Mouse (Mus musculus) MEL-GATA-1-ER (cell line): ENCODE measurements around the gene Rad23a.

Experiments
- DNase-seq: peaks from one replicate; pipeline ENCODE4 v3.0.0-alpha.2; 2012; ENCODE audit warnings: low read depth; ENCODE audit errors: extremely low read depth

Gene Rad23a

DNA sequence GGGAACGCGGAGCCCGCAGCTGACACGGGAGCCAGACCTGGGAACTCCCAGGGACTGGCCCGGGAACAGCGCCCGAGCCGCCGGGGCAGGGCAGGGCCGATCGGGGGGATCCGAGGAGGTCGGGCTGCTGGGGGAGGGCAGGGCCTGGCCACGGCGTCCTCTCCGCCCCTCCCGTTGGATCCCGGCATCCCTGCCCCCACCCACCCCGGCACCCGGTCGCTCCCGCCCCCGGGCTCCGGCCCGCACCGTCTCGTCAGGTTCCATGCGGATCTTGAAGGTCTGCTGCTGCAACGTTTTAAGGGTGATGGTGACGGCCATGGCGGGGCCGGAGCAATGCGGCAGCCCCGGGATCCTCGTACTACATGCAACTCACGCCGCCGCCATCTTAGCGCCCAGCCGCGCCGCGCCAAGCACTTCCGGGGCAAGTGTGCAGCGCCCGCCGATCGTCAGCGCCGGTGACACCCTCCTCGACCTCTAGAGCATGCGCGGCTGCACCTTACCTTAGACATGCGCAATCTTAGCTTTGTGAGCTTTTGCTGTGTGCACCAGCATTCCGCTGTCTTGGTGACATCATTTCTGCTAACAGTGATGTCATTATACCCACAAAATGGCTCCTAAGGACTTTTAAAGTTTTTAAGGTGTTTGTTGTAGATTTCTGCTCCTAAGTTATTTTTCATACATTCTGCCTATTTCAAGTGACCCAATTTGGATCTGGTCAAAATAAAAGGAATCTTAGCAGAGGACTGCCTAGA is at the start of gene Rad23a:
Gene Rad23a (minus strand): TSS at position 418 of the 752 bp plus-strand sequence.
- peak; percentile 92 for DNase-seq

DNA sequence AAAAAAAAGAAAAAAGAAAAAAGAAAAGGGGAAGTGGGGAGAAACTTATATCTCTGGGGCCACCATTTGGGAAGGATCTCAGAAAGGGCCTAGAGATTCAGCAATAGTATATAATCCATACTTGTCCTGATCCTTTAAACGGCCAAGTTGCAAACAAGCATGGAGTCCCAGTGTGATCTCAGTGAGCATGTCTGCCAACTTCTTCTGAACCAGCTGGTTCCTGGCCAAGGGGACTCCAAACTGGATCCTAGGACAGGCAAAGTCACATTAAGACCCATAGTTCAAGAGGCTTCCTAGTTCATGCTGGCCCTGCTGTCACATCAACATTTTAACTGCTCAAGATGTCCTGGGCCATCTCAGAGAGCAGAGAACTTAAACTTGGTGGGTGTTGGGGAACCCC is 48.7 kb upstream of the Rad23a start:
- DNase-seq, result no peak

DNA sequence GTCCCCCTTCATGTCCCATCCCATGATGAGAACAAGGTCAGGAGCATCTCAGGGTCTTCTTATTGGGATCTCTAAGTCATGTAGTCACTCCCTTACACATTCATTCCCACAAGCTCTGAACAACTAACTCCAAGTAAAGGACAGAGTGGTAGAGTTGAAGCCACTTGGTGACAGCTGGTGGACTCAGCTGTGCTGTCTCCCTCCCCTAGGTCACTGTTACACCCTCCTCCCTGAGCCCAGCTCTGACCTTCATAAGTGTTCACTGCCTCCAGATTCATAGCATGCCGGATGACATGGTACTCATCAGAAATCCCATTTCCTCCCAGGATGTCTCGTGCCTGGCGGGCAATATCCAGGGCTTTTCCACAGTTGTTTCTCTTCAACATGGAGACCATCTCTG is 47.8 kb upstream of the Rad23a start:
- no peak for DNase-seq

DNA sequence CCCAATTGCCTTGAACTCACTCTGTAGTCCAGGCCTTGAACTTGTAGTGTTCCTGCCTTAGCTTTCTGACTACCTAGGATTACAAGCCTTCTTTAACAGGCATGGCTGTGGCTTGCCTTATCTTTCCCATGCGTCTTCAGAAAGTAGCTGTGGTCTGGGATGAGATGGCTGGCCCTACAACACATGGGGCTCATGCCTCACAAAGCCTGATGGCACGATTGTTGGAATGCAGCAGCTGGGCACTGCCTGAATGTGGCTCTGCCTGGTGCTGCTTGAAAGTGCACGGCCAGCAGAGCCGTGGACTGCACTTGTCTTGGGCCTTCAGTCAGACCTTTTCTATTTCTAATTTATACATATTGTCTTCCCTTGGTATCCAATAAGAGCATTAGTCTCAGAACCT is 44.3 kb upstream of the Rad23a start:
- no peak for DNase-seq

DNA sequence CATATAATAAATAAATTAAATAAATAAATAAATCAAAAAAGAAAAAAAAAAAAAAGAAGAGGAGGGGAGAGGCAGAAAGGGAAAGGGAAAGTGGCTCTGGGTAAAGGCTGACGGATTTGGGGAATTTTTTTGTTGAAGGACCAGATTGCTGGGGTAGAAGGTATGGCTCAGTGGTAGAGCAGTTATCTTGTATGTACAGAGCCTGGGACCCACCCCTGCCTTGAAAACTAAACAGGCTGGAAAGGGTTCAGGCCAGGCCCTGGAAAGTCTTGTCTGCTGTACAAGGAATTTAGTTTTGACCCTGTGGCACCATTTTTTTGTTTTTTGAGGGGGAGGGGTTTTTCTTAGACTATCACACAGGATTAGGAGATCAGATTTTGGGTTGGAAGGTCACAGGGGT is 38.5 kb upstream of the Rad23a start:
- DNase-seq, result no peak

DNA sequence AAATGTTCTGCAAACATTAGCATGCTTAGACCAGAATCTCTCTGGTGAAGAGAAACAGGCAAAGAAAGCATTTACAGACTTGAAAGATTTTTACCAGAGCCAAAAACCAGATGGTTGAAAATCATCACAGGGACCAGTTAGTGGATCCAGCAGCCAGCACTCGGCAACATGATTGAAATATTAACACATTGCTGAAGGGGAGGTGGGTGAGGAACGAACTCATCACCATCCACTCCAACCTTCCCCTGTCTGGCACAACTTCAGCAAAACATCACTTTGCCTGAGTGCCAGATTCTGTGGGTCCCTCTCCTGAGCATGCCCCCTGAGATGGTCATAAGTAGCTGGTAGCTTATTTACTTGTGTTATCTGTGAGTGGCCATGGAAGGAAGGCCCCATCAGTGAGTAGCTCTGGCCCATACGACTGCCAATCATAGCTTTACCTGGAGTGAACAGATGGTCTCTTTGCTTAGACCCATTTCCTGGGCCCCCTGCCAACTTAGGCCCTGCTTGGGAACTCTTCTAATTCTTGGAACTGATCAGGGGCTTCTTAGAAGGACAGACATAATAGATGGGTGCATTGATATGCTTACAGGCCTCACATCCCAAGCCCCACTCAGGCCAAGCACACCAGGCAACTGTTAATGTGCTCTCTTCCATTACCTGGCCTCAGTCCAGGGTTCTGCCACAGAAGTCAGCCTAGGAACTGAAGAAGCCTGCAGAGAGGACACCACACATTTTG is 37.0 kb upstream of the Rad23a start:
- DNase-seq, result no peak

DNA sequence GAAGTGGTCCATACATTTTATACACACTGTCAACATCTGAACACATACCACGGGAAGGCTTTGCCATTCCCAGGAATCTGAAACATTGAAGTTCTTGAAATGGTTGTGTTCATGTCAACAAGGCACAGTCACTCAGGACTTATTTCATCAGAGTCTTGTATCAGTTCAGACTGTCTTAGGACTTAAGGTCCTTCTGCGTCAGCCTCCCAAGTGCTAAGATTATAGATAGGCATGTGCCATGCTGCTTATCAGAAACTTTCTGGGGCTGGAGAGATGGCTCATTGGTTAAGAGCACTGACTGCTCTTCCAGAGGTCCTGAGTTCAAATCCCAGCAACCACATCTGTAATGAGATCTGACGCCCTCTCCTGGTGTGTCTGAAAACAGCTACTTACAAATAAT is 33.9 kb upstream of the Rad23a start:
- DNase-seq, result no peak

DNA sequence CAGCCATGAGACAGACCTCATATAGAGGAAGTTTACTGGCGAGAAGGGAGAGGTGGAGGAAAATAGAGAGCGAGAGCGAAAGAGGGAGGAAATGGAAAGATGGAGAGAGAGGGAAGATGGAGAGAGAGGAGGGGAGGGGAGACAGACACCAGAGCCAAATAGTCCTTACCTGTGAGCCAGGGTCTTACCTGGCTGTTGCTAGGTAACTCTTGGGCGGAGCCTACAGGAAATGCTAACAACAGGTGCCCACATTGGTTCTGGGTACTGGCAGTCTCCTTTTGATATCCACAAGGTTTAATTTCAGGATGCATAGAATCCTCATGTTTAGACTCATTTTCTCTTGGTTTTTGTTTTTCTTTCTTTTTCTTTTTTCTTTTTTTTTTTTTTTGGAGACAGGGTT is 32.6 kb upstream of the Rad23a start:
- DNase-seq, result no peak

DNA sequence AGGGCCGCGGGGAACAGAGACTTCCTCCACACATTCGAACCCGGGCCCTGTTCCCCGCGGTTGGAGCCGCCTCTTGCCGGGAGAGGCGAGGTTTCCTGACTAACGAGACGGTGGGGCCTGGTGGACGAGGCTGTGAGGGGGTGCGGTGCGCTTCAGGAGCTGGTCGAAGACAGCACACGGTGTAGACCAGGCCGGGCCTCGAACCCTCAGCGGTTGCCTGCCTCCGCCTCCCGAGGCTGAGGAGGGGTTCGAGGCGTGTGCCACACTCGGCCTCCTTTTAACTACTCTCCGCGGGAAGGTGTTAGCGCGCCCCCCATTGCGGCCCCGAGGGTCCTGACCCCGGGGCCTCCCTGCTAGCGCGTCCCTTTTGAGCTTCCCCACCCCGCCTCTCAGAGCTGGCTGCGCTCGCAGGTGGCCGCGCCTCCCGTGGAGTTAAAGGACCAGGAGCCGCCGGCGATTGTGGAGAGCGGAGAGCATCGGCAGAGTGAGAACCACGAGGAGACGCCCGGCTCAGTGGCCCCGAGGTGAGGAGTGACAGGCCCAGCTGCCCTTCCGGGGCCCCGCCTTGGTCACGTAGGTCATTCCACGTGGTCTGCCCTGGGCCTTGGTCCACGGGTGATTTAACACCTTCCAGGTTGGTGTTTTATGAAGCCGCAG is 32.0 kb upstream of the Rad23a start:
- no peak for DNase-seq

DNA sequence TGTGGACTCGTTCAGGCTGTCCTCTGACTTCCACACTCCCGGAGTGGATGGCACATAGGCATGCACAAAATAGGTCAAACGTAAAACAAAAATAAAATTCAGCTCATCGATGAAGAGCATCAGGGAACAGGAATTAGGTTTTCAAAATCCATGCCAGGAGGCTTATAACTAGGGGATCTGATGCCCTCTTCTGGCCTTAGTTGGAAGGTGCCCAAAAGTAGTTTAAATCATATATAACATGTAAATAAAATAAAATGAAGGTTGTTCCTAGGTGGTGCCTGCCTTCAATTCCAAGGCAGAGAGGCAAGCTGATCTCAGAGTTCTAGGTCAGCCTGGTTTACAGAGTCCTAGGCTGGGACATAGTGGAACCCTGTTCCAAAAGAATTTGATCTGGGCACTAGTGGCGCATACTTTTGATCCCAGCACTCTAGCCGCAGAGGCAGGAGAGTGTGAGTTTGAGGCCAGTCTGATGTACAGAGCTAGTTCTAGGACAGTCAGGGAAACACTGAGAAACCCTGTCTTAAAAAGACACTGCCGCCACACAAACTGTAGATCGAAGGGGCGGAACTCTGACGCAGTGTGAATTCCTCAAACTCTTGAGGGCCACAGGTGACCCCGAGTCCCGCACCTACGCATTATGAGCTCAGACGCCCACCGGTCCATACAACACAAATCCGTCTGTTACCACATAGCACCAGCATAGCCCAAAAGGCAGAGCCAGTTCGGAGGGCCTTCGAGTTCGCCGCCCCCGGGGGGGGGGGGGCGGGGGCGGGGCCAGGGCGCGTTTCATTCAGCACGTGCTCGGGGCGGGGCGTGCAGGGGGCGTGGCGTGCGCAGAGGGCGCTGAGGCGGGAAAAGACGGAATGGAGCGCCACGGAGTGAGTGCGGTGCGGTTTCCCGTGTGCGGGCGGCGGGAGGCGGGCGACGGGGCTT is 31.2 kb upstream of the Rad23a start, which contains the start of gene Syce2:
Gene Syce2 (plus strand): TSS at position 736 of the 933 bp plus-strand sequence.
- DNase-seq, result no peak

DNA sequence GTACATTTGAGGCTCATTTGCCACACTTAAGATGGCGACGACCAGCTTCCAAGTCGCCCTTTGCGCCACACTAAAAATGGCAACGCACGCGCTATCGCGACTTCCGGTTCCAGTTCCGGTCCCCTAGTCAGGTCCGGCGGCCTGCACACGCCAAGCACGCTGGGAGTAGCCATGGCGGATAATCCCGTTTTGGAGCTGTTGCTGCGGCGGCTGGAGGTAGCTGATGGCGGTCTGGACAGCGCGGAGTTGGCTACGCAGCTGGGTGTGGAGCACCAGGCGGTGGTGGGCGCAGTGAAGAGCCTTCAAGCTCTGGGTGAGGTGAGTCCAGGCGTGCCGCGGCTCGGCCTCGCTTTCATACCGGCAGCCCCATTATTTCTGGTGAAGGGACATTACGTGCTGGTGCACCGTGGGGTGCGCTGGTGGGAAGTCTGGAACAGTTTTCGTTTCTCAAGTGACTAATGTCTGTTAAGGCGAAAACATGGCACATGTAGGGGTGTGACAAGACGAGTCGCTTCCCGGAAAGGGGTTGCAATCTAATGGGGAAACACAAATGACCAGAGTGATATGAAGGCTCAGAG is 16.5 kb upstream of the Rad23a start, which contains the start of gene Farsa:
Gene Farsa (plus strand): TSS at position 126 of the 578 bp plus-strand sequence.
- peak; percentile 87 for DNase-seq

DNA sequence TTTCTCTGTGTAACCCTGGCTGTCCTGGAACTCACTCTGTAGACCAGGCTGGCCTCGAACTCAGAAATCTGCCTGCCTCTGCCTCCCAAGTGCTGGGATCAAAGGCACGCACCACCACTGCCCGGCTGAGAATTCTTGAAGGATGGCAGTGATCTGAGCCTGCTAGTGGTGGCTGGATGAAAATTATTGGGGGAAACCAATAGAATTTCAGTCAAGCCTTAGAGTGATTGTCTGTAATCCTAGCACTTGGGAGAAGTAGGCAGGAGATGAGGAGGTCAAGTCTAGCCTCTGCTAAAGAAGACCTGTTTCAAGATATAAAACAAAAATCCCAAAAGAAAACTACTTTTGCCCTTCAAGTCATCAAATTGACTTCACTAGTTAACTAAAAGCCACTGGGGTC is 16.0 kb upstream of the Rad23a start:
- no peak for DNase-seq

DNA sequence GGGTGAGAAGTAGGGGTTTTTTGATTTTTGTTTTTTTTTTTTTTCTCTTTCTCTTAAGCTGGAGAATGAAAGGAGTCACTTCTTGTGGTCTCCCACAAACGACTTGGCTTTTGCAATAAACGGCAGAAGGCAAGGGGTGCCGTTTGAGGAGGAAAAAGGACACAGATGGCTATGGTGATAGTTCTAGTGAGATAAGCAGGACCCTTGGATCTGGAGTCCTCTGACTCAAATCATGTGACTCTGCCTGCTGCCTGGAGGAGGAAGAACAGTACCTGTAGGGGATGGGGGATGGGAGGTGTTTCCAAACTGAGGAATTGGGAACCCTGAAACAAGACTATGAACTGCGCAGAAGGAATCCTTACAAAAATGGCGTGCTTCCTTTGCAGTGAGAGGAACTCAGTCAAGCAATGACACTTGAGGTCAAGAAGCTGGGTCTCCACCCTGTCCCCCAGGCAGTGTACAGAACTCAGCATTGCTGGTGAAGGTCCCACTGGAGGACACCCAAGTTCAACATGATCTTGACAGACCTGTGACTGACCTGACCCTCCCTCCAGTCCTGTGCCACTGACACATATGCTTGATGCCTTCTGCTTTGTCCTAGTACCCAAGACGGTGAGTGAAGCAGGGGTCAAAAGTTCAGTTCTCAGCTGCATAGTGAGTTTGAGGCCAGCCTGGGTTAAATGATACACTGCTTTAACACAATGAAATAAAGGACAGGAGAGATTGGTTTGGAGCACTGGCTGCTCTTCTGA is 7.4 kb upstream of the Rad23a start:
- DNase-seq, result peak; percentile 87

DNA sequence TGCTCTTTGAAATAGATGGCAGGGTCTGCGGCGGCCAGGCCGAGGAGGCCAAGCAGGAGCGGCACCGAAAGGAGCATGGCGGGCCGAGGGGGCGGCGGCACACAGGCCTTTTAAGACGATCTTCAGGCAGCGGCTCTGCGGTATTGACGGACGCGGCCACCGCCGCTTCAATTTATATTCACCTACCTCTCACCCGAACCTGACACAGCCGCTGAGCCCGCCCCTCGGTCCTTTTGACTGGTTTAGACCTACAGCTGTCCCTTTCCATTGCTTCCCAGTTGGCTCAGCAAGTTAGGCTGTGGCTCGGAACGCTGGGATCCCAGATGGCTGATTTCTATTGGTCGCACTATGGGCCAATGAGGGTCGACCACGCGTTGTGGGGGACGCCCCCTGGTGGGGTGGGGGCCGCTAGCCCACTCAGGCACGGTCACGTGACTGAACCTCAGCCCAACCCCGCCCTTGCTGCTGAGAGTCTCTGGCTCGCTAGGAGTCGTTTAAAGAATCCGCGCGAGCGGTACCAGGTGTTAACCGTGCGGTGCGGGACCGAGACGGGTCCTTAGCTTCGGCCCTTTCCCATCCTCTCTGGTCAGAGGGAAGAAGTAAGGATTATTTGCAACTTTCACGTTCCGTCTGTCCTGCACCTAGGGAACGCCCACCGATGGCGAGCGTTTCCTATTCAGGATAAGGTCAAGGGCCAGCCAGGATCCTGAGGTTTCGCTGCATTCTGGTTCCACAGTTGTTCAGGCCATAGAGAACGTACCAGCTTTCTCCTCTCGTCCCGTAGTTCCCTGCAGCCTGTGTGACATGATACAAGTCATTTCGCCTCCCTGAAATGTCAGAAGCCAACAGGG is 6.5 kb upstream of the Rad23a start, which contains the start of gene Calr:
Gene Calr (minus strand): TSS at position 213 of the 851 bp plus-strand sequence.
- peak; percentile 100 for DNase-seq

DNA sequence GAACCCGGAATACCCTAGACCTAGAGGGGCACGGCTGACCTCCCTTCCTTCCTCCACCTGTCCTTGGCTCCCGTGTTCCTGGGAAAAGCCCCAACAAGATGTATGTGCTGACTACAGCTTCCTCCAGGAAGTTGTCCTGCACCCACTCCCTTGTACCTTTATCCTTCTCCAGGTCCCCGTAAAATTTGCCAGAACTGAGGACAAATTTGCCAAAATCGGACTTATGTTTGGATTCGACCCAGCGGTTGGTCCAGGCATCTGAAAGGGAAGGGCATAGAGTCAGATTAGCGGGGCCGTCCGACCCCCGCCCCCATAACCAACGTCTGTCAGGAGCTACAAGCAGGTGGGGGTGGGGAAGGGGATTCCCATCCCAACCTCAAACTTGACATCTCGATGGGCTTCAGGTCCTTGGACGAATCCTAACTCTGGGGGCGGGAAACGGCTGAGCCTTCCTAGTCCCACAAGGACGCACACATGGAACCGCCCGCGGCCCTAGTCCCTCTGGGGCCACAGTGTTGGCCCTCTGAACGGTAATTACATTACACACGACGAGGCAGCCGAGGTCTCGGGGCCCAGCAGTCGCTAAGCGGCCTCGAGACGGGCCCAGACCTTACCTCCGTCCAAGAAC is 5.7 kb upstream of the Rad23a start:
- DNase-seq, result no peak

DNA sequence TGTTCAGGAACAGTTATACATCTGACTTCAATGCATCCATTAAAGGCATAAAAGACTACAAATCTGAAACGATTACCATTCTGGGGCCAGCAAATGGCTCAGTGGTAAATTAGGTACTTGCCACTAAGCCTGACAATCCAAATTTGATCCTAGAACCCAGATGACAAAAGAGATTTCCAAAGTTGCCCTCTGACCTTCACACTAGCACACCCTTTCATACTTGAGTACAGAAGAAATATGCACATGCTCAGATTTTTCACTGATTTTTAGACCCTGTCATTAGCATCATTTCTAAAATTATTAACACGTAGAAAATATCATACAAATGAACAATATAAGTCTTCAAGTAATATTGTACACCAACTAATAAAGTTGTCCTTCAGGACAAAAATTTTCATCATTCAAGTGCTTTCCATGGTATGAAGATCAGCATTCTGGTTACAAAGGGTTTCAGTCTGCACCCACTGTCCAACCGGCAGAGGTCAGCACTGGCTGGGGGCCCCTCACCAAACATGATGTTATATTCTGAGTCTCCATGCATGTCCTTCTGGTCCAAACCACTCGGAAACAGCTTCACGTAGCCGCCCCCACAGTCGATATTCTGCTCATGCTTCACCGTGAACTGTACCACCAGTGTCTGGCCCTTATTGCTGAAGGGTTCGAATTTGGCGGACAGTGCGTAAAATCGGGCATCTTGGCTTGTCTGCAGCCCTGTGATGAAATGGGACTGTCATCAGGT is 5.1 kb upstream of the Rad23a start:
- no peak for DNase-seq

DNA sequence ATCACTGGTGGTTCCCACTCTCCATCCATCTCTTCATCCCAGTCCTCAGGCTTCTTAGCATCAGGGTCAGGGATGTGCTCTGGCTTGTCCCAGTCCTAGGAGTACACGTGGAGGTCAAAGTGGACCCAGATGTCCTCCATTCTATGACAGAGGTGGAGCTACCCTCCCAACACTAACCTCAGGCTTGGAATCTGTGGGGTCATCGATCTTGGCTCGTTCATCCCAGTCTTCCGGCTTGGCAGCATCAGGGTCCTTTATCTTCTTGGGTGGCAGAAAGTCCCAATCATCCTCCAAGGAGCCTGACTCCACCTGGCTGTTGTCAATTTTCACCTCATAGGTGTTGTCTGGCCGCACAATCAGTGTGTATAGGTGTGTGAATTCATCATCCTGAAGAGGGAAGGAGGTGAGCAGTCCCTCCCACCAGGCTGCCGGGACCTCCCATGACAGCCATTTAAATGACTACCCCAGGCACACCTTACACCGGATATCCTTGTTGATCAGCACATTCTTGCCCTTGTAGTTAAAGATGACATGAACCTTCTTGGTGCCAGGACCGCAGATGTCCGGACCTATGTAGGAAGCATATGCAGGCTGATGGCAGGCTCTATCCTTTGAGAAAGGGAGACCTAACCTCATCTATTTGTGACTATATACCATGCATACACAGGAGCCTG is 4.1 kb upstream of the Rad23a start:
- no peak for DNase-seq
